Mouse (Mus musculus) urinary bladder, postnatal 36 days (tissue): Measurements from ENCODE around the gene Kif1c.
A peak's percentile ranks its signal among the peaks of the same experiment; 100 is the strongest.

Experiments
- DNase-seq, 2 experiments: peaks; one replicate each; pipeline ENCODE4 v3.0.0; 2022; ENCODE audit warnings: low spot score in 2 of 2, mixed read lengths in 1 of 2

Gene Kif1c

DNA sequence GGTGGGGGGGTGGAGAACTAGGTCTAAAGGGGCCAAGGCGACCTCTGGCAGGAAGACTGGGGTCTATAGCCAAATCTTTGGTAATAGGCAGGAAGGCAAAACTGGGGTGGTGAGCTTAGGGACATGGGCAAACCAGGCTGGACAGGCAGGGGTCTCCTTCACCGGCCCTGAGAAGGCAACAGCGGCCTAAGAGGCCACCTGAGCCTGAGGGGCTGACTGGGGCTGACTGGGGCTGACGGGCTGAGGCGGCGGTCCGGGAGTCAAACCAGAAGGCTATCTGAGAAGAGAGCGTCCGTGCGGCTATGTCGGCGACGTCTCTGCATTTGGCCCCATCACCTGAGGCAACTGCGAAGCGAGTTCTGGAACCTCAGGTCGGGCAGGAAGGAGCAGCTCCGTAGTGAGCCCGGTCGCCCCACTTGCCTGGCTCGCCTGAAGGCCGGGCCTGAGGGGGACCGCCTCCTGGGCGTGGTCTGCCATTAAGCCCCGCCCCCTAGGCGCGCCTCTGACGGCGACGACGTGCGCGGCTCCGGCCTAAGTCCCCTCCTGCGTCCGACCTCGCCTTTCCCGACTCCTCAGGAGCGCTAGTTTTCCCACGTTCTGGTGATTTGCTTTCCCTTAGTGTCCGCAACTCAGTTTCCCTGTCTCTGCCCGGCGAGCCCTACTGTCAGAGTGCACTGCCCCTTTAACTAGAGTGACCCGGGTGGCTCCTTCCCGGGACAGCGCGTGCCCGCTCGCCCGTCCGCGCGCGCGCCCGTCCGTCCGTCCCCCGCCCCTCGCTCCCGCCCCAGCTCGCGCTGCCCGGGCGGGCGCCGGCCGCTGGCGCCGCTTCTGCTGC, at the start of gene Kif1c, which contains the start of gene Inca1:
Kif1c (plus strand) TSS at position 827 of the 835 bp plus-strand sequence.
Inca1 (minus strand) TSS at position 434 of the 835 bp plus-strand sequence.
- DNase-seq: peak; percentile 95

DNA sequence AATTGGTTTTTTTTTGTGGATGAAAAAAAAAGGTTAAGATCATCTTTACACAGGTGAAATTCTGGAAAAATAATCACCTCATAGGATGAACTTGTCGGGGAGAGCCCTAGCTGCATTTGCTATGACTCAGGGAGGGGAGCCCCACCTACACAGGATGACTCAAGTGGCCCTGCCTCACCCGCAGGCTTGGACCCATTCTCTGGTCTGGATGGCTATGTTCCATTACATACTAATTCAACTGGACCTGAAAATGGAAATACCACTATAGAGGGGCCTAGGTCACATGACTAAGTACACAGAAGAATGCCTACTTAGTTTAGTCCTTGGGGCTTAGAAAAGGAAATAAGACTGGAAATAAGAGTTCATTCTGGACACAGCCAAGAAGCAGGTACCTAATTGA, 49.0 kb upstream of the Kif1c start:
- no peak for DNase-seq

DNA sequence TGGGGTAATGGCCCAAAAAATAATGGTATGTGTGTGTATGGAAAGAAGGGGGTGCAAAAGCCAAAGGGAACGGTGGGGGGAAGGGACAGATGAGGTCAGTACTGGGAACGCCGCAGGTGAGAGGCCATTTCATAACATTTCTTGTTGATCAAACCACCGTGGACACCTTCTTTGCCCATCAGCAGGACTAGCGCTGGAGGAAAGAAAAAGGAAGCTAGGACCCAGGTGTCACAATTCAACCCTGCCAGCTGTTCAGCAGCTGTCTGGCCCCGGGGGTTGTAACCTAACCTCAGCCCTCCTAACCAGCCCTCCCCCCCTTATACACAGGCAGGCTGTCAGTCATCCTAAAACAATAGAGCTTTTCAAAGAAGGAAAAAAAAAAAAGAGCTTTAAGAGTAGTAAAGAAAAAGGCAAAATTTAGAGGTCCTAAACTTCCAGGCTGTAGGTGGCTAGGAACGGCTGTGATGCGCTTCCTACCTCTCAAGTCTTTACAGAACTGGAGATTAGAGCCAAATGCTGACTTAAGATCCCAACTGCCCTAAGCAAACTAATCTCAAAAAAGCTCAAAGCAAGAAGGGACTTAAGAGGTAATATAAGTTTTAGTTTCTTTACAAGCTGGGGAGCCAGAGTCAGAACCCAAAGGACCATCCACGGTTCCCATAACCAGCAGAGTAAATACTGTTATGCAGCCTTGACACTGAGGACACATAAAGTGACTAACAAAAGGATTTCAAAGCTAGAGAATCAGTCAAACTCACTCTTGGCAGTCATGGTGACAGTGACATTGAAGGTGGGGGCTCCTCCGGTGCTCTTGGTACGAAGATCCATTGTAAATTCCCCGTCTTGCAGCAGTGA, 48.1 kb upstream of the Kif1c start:
- DNase-seq: no peak

DNA sequence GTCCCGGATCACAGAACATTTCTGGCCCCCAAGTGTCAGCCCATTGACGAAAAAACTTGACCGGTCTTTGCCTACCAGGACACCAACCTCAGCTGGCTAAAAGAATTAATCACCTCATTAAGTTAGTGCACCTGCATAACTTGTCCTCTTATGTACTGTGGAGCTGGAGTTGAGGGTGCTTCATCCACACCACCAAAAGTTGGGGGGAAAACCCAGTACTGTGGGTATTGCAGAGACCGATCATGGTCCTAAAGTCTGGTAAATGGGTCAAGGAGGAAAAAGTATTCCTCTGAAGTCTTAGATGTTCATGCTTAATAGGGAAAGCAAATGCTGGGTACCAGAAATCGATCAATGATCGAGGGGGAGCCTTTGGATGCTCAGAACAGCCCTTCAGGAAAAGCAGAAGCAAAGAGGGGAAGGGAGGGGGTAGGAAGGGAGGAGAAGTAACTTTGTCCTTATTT, 47.4 kb upstream of the Kif1c start:
- no peak for DNase-seq

DNA sequence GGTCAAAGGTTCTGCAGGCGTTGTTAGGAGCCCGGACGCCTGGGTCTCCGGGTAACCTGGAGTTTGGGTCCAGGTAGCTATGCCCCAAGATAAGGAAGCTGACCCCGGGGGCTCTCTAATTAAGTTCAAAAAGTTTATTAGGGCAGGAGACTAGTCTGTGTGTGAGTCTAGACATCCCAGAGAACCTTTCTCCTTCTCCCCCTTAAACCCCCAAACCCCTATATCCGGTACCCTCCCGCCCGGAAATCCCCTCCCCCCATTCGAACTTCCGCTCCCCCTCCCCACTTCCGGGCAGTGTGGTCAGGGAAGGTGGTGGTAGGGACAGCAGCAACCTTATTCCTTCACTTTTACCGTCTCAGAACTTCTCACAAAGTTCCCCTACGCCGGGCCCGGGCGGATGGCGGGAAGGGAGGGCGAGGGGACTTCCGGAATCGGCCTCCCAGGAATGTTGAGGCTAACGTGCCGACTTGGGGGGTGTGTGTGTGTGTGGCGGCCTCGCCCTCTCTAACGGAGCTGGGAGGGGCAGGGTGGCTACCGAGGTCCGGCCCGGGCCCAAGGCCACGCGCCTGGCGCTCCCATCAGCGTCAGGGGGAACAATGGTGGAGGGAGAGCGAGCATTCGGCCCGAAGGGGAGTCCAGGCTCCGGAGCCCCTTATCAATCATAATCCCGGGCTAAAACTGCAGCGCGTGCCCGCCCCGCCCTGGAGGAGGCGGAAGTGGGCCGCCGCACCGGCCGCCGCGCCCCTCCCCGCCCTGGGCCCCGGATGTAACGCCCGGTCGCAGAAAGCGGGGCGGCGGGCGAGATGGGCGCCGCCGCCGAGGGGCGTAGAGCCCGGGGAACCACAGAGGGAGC, 46.8 kb upstream of the Kif1c start:
- peak; percentile 56 to 65 for DNase-seq

DNA sequence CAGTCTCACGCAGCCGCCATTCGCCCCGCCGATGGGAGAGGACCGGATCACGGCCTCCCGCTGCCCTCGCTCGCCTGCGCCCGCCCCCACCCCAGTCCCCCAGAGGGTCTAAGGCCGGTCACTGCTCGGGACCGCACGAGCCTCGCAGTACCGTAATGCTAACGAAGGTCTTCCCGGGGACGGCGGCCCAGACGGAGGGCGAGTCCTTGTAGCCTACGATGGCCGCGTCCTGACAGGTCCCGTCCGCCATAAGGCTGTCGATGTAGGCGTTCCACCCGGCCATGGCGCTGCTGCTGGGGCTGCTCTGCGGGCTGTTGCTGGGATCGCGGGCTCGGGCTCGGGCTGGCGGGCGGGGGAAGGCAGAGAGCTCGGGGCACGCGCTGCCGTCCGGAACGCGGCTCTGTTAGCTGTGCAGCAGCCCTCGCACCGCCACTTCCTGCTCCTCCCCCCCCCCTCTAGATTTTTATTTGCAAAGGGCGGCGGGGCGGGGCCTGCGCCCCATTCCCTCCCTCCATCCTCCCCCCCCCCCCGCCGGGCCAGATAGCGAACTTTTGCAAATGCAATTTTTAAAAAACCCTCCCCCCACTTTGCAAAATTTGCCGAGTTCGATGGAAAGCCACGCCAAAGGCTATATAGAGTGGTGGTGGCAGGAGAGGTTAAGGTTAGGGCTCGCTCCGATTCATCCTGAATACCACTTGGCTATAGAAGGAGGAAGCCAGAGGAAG, 46.0 kb upstream of the Kif1c start, which contains the start of gene Pfn1:
Pfn1 (minus strand) TSS at position 447 of the 725 bp plus-strand sequence.
- peak; percentile 40 to 70 for DNase-seq

DNA sequence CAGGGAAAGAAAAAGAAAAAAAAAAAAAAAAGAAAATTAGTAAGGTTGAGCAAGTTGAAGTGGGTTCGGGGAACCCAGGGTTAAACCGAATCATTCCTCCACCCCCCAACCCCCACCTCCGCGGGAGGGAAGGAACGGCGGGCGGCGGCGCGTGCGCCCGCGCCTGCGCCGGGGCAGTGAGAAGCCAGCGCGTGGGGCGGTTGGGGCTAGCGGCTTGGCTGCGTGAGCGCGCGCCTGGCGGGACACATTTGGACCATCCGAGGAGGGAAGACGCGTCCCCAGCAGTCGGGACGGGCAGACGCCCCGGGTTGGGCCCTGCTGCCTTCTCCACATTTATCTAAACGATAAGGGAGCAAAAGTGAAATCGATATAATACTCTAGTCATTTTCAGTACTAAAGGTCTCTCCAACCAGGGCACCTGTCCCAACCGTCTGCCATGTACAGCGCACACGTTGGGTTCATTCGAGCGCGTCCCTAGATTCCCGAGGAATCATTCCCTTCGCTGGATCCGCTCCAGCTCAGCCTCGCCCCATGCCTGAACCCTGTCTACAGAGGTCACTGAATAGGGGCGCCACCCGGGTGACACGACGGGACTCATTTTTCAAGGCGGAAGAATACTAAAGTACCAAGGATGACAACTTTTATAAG, 45.3 kb upstream of the Kif1c start:
- peak; percentile 82 to 84 for DNase-seq

DNA sequence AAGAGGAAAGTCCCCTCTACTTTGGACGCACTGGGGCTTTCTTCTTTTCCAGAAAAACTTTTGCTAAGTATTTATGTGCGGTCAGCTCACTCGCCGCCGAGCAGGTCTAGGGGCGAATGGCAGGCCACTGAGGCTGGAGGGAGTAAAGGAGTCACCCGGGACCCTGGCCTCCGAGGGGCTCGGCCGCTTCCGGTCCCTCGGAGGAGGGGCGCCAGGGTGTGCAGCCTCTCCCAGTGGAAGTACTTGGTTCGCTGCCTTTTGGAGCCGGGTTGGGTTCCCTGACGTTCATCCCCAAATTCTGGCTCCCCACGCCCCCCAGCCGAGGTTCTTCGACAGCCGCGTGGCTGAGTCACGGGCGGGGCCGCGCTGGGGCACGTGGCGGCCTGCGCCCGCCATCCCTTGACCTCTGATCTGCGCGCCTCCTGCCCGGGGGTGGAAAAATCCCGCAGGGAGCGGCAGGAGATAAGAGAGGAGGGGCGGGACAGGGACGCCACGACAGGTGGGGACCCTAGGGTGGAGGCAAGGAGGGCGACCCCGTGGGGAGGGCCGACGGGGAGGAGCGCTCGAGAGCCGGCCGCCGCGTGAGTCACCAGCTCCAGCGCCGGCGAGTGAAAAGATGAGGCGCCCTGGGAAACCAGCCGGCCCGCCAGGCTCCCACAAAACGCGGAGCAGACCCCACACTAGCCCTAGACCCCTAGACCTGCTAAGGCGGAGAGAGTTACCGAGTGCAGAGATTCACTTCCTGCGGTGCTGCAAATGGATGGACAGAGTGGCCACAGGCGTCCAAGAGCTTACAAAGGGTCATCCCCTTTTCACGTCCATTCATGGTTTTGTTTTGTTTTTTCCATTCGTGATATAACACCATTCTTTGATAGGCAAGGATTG, 44.5 kb upstream of the Kif1c start:
- DNase-seq: peak; percentile 70 to 72

DNA sequence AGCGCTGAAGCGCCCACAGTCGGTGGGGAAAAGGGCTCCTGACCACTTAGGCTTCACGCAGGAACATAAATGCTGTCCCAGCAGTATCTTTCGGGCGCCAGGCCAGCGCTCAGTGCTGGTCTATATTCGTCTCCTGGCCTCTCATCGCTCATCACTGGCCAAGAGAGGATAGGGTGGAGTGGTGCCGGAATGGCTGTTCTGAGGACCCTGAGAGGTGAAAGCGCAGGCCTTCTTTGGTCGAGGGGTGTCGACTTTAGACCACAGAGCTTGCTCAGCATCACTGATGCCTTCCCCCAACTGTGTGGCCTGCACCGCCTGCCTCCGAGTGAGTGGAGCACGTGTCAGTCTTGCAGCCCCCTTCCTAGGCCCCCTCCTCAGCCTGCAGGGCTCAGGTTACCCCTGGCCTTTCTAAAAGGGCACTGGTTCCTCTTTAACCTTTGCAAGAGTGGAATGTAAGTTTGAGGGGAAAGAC, 43.9 kb upstream of the Kif1c start:
- DNase-seq: no peak

DNA sequence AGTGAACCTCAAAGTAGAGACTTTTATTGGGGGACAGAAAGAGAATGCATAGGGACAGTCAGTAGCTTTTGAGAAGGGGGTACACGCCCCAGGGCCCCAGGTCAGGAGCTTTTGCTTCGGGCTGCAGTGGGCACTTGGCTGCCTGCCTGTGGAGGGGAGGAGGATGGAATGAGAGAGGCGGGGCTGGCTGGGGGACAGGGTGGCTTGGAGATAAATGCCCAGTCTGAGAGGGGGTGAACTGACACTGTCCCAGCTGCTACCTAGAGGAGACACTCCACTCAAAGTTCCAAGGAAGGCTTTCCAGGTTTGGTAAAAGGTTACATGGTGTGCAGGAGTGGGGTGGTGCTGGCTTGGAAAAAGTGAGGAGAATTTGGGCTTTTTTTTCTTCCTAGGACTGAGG, 43.4 kb upstream of the Kif1c start, which contains the start of gene Eno3:
Eno3 (plus strand) TSS at position 239 of the 400 bp plus-strand sequence.
- no peak for DNase-seq

DNA sequence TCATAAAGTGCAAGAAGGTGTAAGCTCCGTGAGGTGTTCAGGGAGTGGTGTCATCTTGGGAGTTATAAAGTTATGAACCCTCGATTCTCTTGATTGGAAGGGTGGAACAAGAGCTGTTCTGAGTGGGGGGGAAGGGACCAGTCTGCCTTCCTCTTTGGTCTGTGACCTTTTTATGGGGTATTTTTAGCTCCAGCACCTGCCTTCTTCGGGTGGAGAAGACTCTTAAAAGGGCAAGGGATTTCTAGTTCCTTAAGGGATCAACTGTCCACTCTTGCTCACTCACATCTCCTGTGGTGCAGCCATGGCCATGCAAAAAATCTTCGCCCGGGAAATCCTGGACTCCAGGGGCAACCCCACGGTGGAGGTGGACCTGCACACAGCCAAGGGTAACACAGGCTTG, 42.8 kb upstream of the Kif1c start:
- no peak for DNase-seq

DNA sequence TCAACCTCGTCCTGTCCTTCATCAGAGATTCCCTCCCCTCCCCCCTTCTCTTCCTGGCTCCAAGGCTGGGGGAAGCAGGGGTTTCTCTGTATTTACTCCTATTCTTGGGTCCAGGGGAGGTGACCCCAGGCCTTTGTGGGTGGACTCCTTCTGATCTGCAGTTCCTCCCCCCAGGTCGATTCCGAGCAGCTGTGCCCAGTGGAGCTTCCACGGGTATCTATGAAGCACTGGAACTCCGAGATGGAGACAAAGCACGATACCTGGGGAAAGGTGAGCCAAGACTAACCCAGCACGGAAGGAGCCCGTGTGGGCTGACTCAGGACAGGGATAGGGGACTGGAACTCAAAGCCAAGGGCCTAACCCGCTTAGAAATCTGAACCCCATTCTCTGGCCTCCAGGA, 42.4 kb upstream of the Kif1c start:
- no peak for DNase-seq

DNA sequence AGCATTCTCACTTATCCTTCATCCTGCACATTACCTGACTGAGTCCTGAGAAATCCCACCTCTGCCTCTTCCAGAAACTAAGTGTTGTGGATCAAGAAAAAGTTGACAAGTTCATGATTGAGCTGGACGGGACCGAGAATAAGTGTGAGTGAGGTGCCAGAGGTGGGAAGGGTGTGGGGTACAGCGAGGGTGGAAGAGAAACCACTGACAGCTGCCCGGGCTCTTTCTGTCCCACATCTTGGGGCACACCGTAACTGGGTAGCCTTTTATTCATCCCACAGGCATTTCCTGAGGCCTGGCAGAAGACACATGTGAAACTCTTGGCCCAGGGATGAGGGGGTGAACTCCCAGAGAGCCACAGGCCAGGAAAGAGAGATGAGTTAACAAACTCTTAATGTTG, 41.8 kb upstream of the Kif1c start:
- no peak for DNase-seq

DNA sequence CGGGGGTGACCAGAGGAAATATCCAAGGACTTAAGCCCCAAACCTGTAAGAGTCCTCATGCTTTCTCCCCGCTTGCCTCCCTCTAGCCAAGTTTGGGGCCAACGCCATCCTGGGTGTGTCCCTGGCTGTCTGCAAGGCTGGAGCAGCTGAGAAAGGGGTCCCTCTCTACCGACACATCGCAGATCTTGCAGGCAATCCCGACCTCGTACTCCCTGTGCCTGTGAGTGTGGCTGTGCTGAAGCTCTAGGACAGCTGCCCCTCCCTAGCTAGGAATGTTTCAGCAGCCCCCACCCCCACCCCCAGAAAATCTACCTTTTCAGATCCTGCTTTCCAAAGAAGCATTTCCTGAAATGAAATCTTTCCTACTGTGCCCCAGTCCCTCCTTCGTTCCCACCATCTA, 41.4 kb upstream of the Kif1c start:
- no peak for DNase-seq

DNA sequence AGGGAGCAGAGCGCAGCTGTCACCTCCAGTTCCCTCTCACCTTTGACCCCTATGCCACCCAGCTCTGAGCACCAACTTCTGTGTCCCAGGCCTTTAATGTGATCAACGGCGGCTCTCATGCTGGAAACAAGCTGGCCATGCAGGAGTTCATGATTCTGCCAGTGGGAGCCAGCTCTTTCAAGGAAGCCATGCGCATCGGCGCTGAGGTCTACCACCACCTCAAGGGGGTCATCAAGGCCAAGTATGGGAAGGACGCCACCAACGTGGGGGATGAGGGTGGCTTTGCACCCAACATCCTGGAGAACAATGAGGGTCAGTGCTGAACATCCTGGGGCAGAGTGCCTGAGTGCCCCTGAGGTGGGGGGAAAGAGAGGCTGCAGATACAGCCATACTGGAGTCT, 39.8 kb upstream of the Kif1c start:
- no peak for DNase-seq

DNA sequence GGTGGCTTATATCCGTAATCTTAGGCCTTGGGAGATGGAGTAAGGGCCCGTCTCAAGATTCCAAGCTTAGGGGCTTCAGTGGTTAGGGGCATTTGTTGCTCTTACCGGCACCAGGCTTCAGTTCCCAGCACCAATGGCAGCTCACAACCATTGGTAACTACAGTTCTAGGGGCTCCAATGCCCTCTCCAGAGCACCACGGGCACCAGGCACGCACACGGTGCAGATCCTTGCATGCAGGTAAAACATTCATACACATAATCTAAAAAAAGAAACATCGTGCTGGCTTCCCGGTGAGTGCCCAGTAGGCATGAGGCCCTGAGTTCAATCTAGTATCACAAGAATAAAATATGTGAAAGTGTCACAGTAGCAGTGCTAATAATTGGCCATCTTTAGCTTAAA, 37.2 kb upstream of the Kif1c start:
- DNase-seq: no peak

DNA sequence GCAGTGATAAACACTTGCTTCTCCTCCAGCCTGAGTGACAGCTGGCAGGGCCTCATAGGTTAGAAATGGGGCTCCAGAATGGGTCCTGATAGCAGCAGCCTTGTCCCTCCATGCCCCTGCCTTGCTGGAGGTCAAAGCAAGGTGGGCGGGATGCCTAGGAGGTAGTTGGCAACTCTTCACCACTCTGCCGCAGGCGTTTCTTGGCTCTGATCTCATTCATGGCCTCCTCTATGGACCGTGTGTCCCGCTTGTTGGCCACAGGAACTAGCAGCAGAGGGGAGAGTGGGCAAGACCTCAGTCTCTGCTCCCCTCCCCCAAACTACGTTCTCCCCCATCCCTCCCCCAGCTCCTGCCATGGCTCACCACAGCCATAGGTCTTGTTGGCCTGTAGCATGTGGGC, 36.4 kb upstream of the Kif1c start:
- DNase-seq: no peak

DNA sequence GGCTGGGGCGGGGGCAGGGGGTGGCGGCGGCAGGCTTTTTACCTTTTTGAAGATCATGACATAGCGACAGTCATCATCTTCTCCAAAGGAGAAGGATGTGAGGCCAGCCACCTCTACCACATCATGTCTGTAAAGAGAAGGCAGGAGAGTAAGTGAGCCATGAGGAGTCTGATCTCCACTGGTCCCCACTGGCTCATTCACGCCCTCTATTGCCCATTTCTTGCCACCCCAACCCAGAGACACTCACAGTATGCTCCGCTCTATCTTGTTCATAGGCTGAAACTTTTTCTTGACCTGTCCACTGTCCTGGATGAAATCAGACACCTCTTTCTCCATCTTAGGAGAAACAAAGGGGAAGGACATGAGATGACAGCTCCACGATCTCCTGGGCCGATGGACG, 35.6 kb upstream of the Kif1c start:
- DNase-seq: no peak

DNA sequence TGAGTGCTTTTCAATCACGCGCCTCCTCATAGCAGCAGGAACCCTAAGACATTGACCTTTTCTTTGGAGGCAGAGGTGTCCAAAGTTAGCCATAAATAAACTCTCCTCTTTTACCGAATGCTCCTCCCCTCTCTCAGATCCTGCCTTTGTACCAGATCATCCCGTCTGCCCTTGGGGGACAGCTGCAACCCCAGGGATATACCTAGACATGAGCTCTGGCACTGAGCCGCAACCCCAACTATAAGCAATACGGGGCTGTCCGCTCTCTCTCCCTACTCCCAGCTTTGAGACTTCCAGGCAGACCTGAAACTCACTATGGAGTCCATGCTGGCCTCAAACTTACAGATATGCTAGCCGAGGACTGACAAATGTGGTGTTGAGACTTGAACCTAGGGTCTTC, 33.7 kb upstream of the Kif1c start:
- no peak for DNase-seq
